ENCODE assay signal across 16 mouse cellular contexts in the genomic region with DNA sequence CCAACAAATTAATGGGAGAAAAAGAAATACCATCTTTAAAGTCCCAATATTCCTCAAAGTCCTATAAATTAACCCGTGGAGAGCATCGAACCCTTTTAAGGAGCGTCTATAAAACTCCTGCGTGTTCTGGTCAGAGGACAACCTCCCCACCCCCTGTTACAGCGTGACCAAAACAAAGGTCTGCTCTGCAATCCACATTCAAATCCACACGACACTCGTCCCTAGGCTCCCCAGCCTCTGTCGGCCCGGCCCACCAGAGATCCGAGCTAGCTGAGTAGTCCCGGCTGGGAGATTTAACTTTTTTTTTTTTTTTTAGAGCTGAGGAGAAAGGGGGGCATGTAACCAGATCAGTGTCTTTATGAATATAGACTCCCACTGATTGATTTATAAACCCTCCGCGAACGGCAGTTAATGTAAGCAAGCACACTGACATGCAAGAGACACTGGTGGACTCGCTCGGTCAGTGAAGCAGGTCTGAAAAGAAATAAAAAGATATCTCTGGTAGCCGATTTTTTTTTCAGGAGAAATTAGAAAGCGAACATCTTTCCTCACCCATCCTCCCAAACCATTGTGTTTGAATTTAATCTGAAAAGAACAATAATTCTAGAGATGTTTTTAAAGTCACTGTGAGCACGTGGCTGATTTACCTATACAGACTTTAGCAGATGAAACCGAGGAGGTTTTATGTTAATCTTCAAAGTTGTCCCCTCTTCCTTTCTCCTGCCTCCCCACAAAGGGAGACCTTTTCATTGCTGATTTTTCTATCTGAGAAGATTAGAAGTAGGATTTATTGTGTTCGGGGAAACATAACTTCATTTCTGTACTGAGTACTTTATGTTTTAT. TPM values are rescaled to one million over a fixed set of nuclear protein-coding genes. Genes with fewer than 3 reads are reported as not detected.
A peak's percentile ranks its signal among the peaks of the same experiment; 100 is the strongest.
DNase-seq lines count a peak whose midpoint lies in the region; ATAC-seq lines count a peak whose summit lies in the region.
"Had no signal": no experiment of that assay in that cellular context is flagged by ENCODE, and none has a peak within 500 bp of the region (broad histone marks: within the 10 kb centered on the region; RNA-seq: fewer than 3 reads in every experiment).

No protein-coding gene starts in this region.

- no peaks in the 10 kb centered on the region for H3K9me3 ChIP-seq in kidney, embryonic 15.5 days (replicated peaks)
- no peaks in the 10 kb centered on the region for H3K9me3 ChIP-seq in limb, embryonic 13.5 days
- H3K9me3 ChIP-seq: embryonic facial prominence, embryonic 13.5 days; forebrain, embryonic 12.5 days; liver, embryonic 13.5 days had no signal

- 0 out of 2 replicates have a peak overlapping the region, but pooled peaks have one; percentile 42 for H3K27ac ChIP-seq in kidney, embryonic 15.5 days
- no peak overlapping the region for H3K27ac ChIP-seq in limb, embryonic 13.5 days
- H3K27ac ChIP-seq: embryonic facial prominence, embryonic 13.5 days; forebrain, embryonic 12.5 days; liver, embryonic 13.5 days had no signal

- peaks cover 96% of the 10 kb centered on the region for H3K27me3 ChIP-seq in kidney, embryonic 15.5 days
- H3K27me3 ChIP-seq in limb, embryonic 13.5 days: peaks cover 93% of the 10 kb centered on the region

- peak overlapping the region; percentile 5; the same call in 1 of the 2 replicates for H3K4me2 ChIP-seq in kidney, embryonic 15.5 days
- H3K4me2 ChIP-seq in limb, embryonic 13.5 days (replicated peaks): no peak overlapping the region
- H3K4me2 ChIP-seq: forebrain, embryonic 12.5 days; liver, embryonic 13.5 days had no signal

- no peak for ATAC-seq in kidney, embryonic 15.5 days (replicated peaks; ENCODE audit: low FRiP score)
- peak; percentile 22; the same call in 1 of the 2 replicates for ATAC-seq in limb, embryonic 13.5 days (ENCODE audit: low FRiP score, low read depth)

- peaks cover 34% of the 10 kb centered on the region for H3K4me1 ChIP-seq in kidney, embryonic 15.5 days
- peaks cover 17% of the 10 kb centered on the region; the same call in 1 of the 2 replicates for H3K4me1 ChIP-seq in limb, embryonic 13.5 days
- H3K4me1 ChIP-seq: liver, embryonic 13.5 days had no signal

- H3K36me3 ChIP-seq in kidney, embryonic 15.5 days: no peaks in the 10 kb centered on the region
- no peaks in the 10 kb centered on the region for H3K36me3 ChIP-seq in limb, embryonic 13.5 days
- H3K36me3 ChIP-seq: embryonic facial prominence, embryonic 13.5 days; forebrain, embryonic 12.5 days; liver, embryonic 13.5 days had no signal

- H3K9ac ChIP-seq in kidney, embryonic 15.5 days: no peak overlapping the region
- H3K9ac ChIP-seq in limb, embryonic 13.5 days: no peak overlapping the region
- H3K9ac ChIP-seq: embryonic facial prominence, embryonic 13.5 days; forebrain, embryonic 12.5 days; liver, embryonic 13.5 days had no signal

- peak overlapping the region; percentile 1; the same call in 1 of the 2 replicates for H3K4me3 ChIP-seq in kidney, embryonic 15.5 days (replicated peaks)
- no peak overlapping the region for H3K4me3 ChIP-seq in limb, embryonic 13.5 days
- H3K4me3 ChIP-seq: embryonic facial prominence, embryonic 13.5 days; forebrain, embryonic 12.5 days; liver, embryonic 13.5 days had no signal

- DNase-seq in heart, adult 11 months: peak; percentile 17
- no peak for DNase-seq in heart, postnatal 10 days
- no peak for DNase-seq in kidney, adult 11 months
- DNase-seq in embryo, embryonic 11 days: peak; percentile 47
- DNase-seq in left cerebral cortex, adult 8-10 months (ENCODE audit: low spot score in 2 of 2): no peak
- no peak for DNase-seq in frontal cortex, postnatal 25 days (ENCODE audit: low spot score in 2 of 2)
- DNase-seq: cerebellum, adult 18-20 months; gastrocnemius, postnatal 10 days; liver, embryonic 13.5 days; lung, postnatal 4 days; right cerebral cortex, postnatal 25 days had no signal

- WGBS in kidney, embryonic 15.5 days: 1% methylated on average over 21 of the region's 21 CpGs
- 1% methylated on average over 21 of the region's 21 CpGs for WGBS in limb, embryonic 13.5 days

- intact Hi-C loops in heart, postnatal 10 days (cut with DNase I): no loop called here

RNA-seq across cellular contexts. Expression of a gene that starts 23.0 kb away (rescaled TPM):
- 1 to 10 TPM; 1.4 to 1.6 TPM for total RNA-seq in heart, postnatal 10 days (2021)
- 6.2 and 9.8 TPM in 2 replicates for polyA plus RNA-seq in kidney, embryonic 15.5 days (2015; fragmentation: Nextera tagmentation; extraction: Ambion mirVana)
- 21.2 and 26.3 TPM in 2 replicates for polyA plus RNA-seq in limb, embryonic 13.5 days (2015; fragmentation: Nextera tagmentation; extraction: Ambion mirVana)
- not detected for total RNA-seq in left cerebral cortex, adult 8-10 months (2022)
- total RNA-seq: layer of hippocampus, adult 18-20 months had no signal

Comparison
In these comparisons a context has a peak if more than half of its experiments do, and no peak if none do; other contexts are left out.
1. DNase-seq: peak in heart, adult 11 months (single experiment) and embryo, embryonic 11 days (single experiment); none in heart, postnatal 10 days (0 of 2), kidney, adult 11 months (single experiment), left cerebral cortex, adult 8-10 months (0 of 2) and frontal cortex, postnatal 25 days (0 of 2).